Mouse (Mus musculus): ENCODE data around the gene Gm36176.

DNA sequence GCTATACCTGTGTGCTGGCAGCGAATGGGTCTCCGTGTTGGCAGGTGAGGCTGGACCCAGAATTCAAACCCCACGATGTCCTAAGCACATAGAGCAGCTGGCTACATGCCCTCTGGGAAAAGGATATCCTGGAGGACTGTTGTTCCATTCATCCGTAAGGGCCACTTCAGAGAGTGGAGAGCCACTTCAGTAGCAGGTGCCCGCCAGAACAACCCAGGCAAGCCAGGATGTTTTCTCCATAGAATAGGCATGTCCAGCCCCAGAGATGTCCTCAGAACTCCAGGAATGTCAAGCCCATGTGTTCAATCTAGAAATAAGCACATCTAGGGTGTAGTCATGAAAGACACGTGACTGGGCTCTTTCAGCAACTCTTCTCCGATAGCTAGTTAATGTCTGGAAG, 23.0 kb downstream of the Gm36176 start:
- TF ChIP-seq POLR2A (IDR thresholded peaks at IDR 0.05; ENCODE audit: borderline replicate concordance, insufficient read depth, low read length) = no peak
- TF ChIP-seq CTCF (IDR thresholded peaks at IDR 0.05; ENCODE audit: borderline replicate concordance, insufficient read depth, low read depth, low read length) = no peak

Measured in cerebellum, adult 2 months (tissue).